Mouse (Mus musculus) G1E (cell line): Measurements from ENCODE around the gene Clk2.

Experiments used
- CTCF ChIP-seq: IDR thresholded peaks from 2 replicates; pipeline ENCODE4 v1.5.1; 2012; ENCODE audit warnings: low read depth, low read length, inconsistent platforms, mixed read lengths
- GATA1 ChIP-seq: IDR thresholded peaks from 2 replicates; pipeline ENCODE4 v1.6.1; 2012; ENCODE audit warnings: borderline replicate concordance, low read length, inconsistent platforms, mixed read lengths
- GATA2 ChIP-seq: IDR thresholded peaks from 2 replicates; pipeline ENCODE4 v1.6.1; 2012; ENCODE audit warnings: low read depth, low read length, inconsistent platforms, borderline replicate concordance
- POLR2AphosphoS5 ChIP-seq: IDR thresholded peaks from 2 replicates; pipeline ENCODE4 v1.6.1; 2012; ENCODE audit warnings: low read depth, low read length, inconsistent platforms; ENCODE audit not compliant: insufficient replicate concordance
- TAL1 ChIP-seq: conservative IDR thresholded peaks from 2 replicates; pipeline ENCODE4 v1.6.1; 2012; ENCODE audit warnings: low read depth, low read length, inconsistent platforms, mixed read lengths

GRCm38 (mm10) chr3:89125981-89126380 lies 38.6 kb upstream of the Clk2 start:
- TF ChIP-seq GATA1, result no peak
- TF ChIP-seq CTCF, result no peak
- no peak for TF ChIP-seq POLR2AphosphoS5
- no peak for TF ChIP-seq GATA2
- TF ChIP-seq TAL1, result no peak
